Comparison of ENCODE assay signal across 8 mouse cellular contexts in genomic region chr2:101628297-101629236, GRCm38 (mm10). TPM values are rescaled to one million over a fixed set of nuclear protein-coding genes. Genes with fewer than 3 reads are reported as not detected.
DNase-seq lines count a peak whose midpoint lies in the region; ATAC-seq and TF ChIP-seq lines count a peak whose summit lies in the region.

No protein-coding gene starts in this region.

- no peaks in the 10 kb centered on the region for H3K27me3 ChIP-seq in embryonic facial prominence, embryonic 10.5 days (replicated peaks; ENCODE audit: low read depth, poor library complexity, severe bottlenecking)
- no peaks in the 10 kb centered on the region for H3K27me3 ChIP-seq in intestine, postnatal 0 days (replicated peaks; ENCODE audit: control insufficient read depth, insufficient read depth, low read length)
- H3K27me3 ChIP-seq in midbrain, embryonic 12.5 days: peaks cover 4% of the 10 kb centered on the region; the same call in 1 of the 2 replicates
- H3K27me3 ChIP-seq in small intestine, adult 2 months (ENCODE audit: control insufficient read depth, insufficient read depth, low read length): no peaks in the 10 kb centered on the region

- peak overlapping the region; percentile 68 for H3K4me2 ChIP-seq in intestine, postnatal 0 days (replicated peaks; ENCODE audit: low read depth)
- peak overlapping the region; percentile 73 for H3K4me2 ChIP-seq in midbrain, embryonic 12.5 days (replicated peaks)

- H3K4me3 ChIP-seq in embryonic facial prominence, embryonic 10.5 days: peak overlapping the region; percentile 69
- H3K4me3 ChIP-seq in intestine, postnatal 0 days (ENCODE audit: low read depth, low read length): peak overlapping the region; percentile 63
- H3K4me3 ChIP-seq in midbrain, embryonic 12.5 days: peak overlapping the region; percentile 59
- H3K4me3 ChIP-seq in small intestine, adult 2 months (ENCODE audit: low read depth, low read length): peak overlapping the region; percentile 89

- intact Hi-C loops in left cerebral cortex, postnatal 4 days (cut with DNase I): no loop called here

- no peak for TF ChIP-seq POLR2A in small intestine, adult 2 months (IDR thresholded peaks at IDR 0.05; ENCODE audit: low read depth, low read length)

- ATAC-seq in intestine, postnatal 0 days: peak; percentile 99
- peak; percentile 99 for ATAC-seq in midbrain, embryonic 12.5 days (ENCODE audit: low FRiP score, low read depth)

- H3K27ac ChIP-seq in embryonic facial prominence, embryonic 10.5 days (replicated peaks): peak overlapping the region; percentile 89
- H3K27ac ChIP-seq in intestine, postnatal 0 days (ENCODE audit: low read depth, low read length): peak overlapping the region; percentile 42
- peak overlapping the region; percentile 86 for H3K27ac ChIP-seq in midbrain, embryonic 12.5 days (replicated peaks)
- peak overlapping the region; percentile 51 for H3K27ac ChIP-seq in small intestine, adult 2 months (ENCODE audit: insufficient read depth, low read depth, low read length)

- H3K9me3 ChIP-seq in embryonic facial prominence, embryonic 10.5 days: no peaks in the 10 kb centered on the region
- H3K9me3 ChIP-seq in intestine, postnatal 0 days (ENCODE audit: control insufficient read depth): no peaks in the 10 kb centered on the region
- H3K9me3 ChIP-seq in midbrain, embryonic 12.5 days: no peaks in the 10 kb centered on the region

- 1% methylated on average over 31 of the region's 31 CpGs for WGBS in embryonic facial prominence, embryonic 10.5 days
- WGBS in intestine, postnatal 0 days: 2% methylated on average over 31 of the region's 31 CpGs
- 1% methylated on average over 31 of the region's 31 CpGs for WGBS in midbrain, embryonic 12.5 days
- WGBS in small intestine, adult 2 months: 3% methylated on average over 31 of the region's 31 CpGs

- H3K9ac ChIP-seq in intestine, postnatal 0 days (ENCODE audit: low read depth, low read length): peak overlapping the region; percentile 41; the same call in 1 of the 2 replicates
- H3K9ac ChIP-seq in midbrain, embryonic 12.5 days (replicated peaks): peak overlapping the region; percentile 54

- no peaks in the 10 kb centered on the region for H3K36me3 ChIP-seq in embryonic facial prominence, embryonic 10.5 days (replicated peaks)
- no peaks in the 10 kb centered on the region for H3K36me3 ChIP-seq in intestine, postnatal 0 days (ENCODE audit: control insufficient read depth, insufficient read depth)
- no peaks in the 10 kb centered on the region for H3K36me3 ChIP-seq in midbrain, embryonic 12.5 days
- H3K36me3 ChIP-seq in small intestine, adult 2 months (ENCODE audit: control insufficient read depth, insufficient read depth, low read length): no peaks in the 10 kb centered on the region

- TF ChIP-seq CTCF in intestine, postnatal 0 days (IDR thresholded peaks at IDR 0.05; ENCODE audit: low read depth): 0 out of 2 replicates have a peak, but pooled peaks have one; percentile 10
- peak; percentile 5; the same call in 1 of the 2 replicates for TF ChIP-seq CTCF in small intestine, adult 2 months (IDR thresholded peaks at IDR 0.05; ENCODE audit: extremely low read depth, insufficient read length, insufficient replicate concordance, low read depth, low read length)

- peaks cover 13% of the 10 kb centered on the region; the same call in 1 of the 2 replicates for H3K4me1 ChIP-seq in embryonic facial prominence, embryonic 10.5 days
- no peaks in the 10 kb centered on the region for H3K4me1 ChIP-seq in intestine, postnatal 0 days (replicated peaks; ENCODE audit: control insufficient read depth, insufficient read depth, low read length)
- H3K4me1 ChIP-seq in midbrain, embryonic 12.5 days: peaks cover 14% of the 10 kb centered on the region; the same call in 1 of the 2 replicates
- H3K4me1 ChIP-seq in small intestine, adult 2 months (ENCODE audit: control insufficient read depth, insufficient read depth, insufficient read length, low read length): no peaks in the 10 kb centered on the region

- DNase-seq in 3134 (ENCODE audit: extremely low read depth, insufficient read length, low spot score): peak; percentile 86
- DNase-seq in adrenal gland, adult 8-10 months: peak; percentile 85
- peak; percentile 80 for DNase-seq in embryonic facial prominence, embryonic 10.5 days (ENCODE audit: low spot score)
- DNase-seq in gonadal fat pad, adult 2 months (ENCODE audit: low read depth): peak; percentile 99
- peak; percentile 66 for DNase-seq in left cerebral cortex, postnatal 4 days

RNA-seq across cellular contexts. Expression of gene Rag2, which starts 4.0 kb away (rescaled TPM):
- total RNA-seq in adrenal gland, adult 8-10 months (2022): not detected
- polyA plus RNA-seq in embryonic facial prominence, embryonic 10.5 days (2016; fragmentation: Nextera tagmentation; extraction: Ambion mirVana): not detected in 2 replicates
- polyA plus RNA-seq in gonadal fat pad, adult 2 months (2012; rRNA removed): not detected in 2 replicates
- polyA plus RNA-seq in intestine, postnatal 0 days (2015; fragmentation: Nextera tagmentation; extraction: Ambion mirVana): not detected in 2 replicates
- not detected for total RNA-seq in left cerebral cortex, postnatal 4 days (2021)
- polyA plus RNA-seq in midbrain, embryonic 12.5 days (2016; fragmentation: Nextera tagmentation; extraction: Ambion mirVana): not detected in 2 replicates
- polyA plus RNA-seq in small intestine, adult 2 months (2012; rRNA removed): not detected in 2 replicates

RNA-seq across cellular contexts. Expression of gene Rag1, which starts 20.7 kb away (rescaled TPM):
- total RNA-seq in adrenal gland, adult 8-10 months (2022): under 1 TPM in 2 of 4 experiments, not detected in 2; 0.03 to 0.07 TPM
- 0.10 and 0.11 TPM in 2 replicates for polyA plus RNA-seq in embryonic facial prominence, embryonic 10.5 days (2016; fragmentation: Nextera tagmentation; extraction: Ambion mirVana)
- 0.04 and 0.05 TPM in 2 replicates for polyA plus RNA-seq in gonadal fat pad, adult 2 months (2012; rRNA removed)
- polyA plus RNA-seq in intestine, postnatal 0 days (2015; fragmentation: Nextera tagmentation; extraction: Ambion mirVana): not detected in 2 replicates
- total RNA-seq in left cerebral cortex, postnatal 4 days (2021): under 1 TPM; 0.42 to 0.44 TPM
- 0.06 and 0.10 TPM in 2 replicates for polyA plus RNA-seq in midbrain, embryonic 12.5 days (2016; fragmentation: Nextera tagmentation; extraction: Ambion mirVana)
- polyA plus RNA-seq in small intestine, adult 2 months (2012; rRNA removed): not detected in 2 replicates

RNA-seq across cellular contexts. Expression of gene B230118H07Rik, which starts 20.8 kb away (rescaled TPM):
- 10 to 100 TPM; 27.3 to 55.4 (median 32.3) TPM for total RNA-seq in adrenal gland, adult 8-10 months (2022)
- 47.2 and 52.1 TPM in 2 replicates for polyA plus RNA-seq in embryonic facial prominence, embryonic 10.5 days (2016; fragmentation: Nextera tagmentation; extraction: Ambion mirVana)
- polyA plus RNA-seq in gonadal fat pad, adult 2 months (2012; rRNA removed): 8.6 and 9.8 TPM in 2 replicates
- polyA plus RNA-seq in intestine, postnatal 0 days (2015; fragmentation: Nextera tagmentation; extraction: Ambion mirVana): 31.0 and 33.6 TPM in 2 replicates
- 10 to 100 TPM; 21.1 to 24.9 TPM for total RNA-seq in left cerebral cortex, postnatal 4 days (2021)
- polyA plus RNA-seq in midbrain, embryonic 12.5 days (2016; fragmentation: Nextera tagmentation; extraction: Ambion mirVana): 47.3 and 56.2 TPM in 2 replicates
- 0.46 and 0.48 TPM in 2 replicates for polyA plus RNA-seq in small intestine, adult 2 months (2012; rRNA removed)

RNA-seq across cellular contexts. Expression of gene Traf6, which starts 49.7 kb away (rescaled TPM):
- 10 to 100 TPM; 20.3 to 25.4 (median 22.1) TPM for total RNA-seq in adrenal gland, adult 8-10 months (2022)
- polyA plus RNA-seq in embryonic facial prominence, embryonic 10.5 days (2016; fragmentation: Nextera tagmentation; extraction: Ambion mirVana): 16.1 and 16.5 TPM in 2 replicates
- 11.8 and 13.0 TPM in 2 replicates for polyA plus RNA-seq in gonadal fat pad, adult 2 months (2012; rRNA removed)
- 4.9 and 5.5 TPM in 2 replicates for polyA plus RNA-seq in intestine, postnatal 0 days (2015; fragmentation: Nextera tagmentation; extraction: Ambion mirVana)
- total RNA-seq in left cerebral cortex, postnatal 4 days (2021): 10 to 100 TPM; 13.9 to 17.7 TPM
- polyA plus RNA-seq in midbrain, embryonic 12.5 days (2016; fragmentation: Nextera tagmentation; extraction: Ambion mirVana): 16.5 and 17.8 TPM in 2 replicates
- 3.0 and 5.6 TPM in 2 replicates for polyA plus RNA-seq in small intestine, adult 2 months (2012; rRNA removed)

Comparison
In these comparisons a context has a peak if more than half of its experiments do, and no peak if none do; other contexts are left out.
1. Peak in every context shown above with its lines: DNase-seq, ATAC-seq, H3K4me3 ChIP-seq and H3K27ac ChIP-seq.